Mouse (Mus musculus) forebrain, embryonic 14.5 days (tissue): ENCODE data around the gene Oas1a. TPM values are rescaled to one million over a fixed set of nuclear protein-coding genes. Genes with fewer than 3 reads are reported as not detected.
"Not testable (repeated sequence)": the region's sequence is repeated elsewhere in the genome, so short reads cannot be mapped to it uniquely, and the experiment has no call there.

ENCODE experiments used
- ATAC-seq: fragments of 200-750 bp; cut with Nextera tagmentation; 2 replicates; pipeline ENCODE4 v1.8.0; 2017; ENCODE audit warnings: mild to moderate bottlenecking, moderate library complexity
- DNase-seq: peaks from one replicate; pipeline ENCODE4 v3.0.0-alpha.2; 2015; ENCODE audit warnings: low spot score
- H3K27ac ChIP-seq: fragments of 300-500 bp; sonication (generic); 2 replicates; pipeline ENCODE4 v1.5.1; 2014; ENCODE audit warnings: low read depth, mild to moderate bottlenecking, control low read depth, low read length, moderate library complexity
- H3K27me3 ChIP-seq: fragments of 300-500 bp; sonication (generic); replicated peaks from 2 replicates; pipeline ENCODE4 v1.6.1; 2014; ENCODE audit warnings: low read length, control low read depth, mixed read lengths; ENCODE audit not compliant: control insufficient read depth, insufficient read depth
- H3K36me3 ChIP-seq: fragments of 300-500 bp; sonication (generic); 2 replicates; pipeline ENCODE4 v1.6.1; 2014; ENCODE audit warnings: low read length, control low read depth; ENCODE audit not compliant: control insufficient read depth, insufficient read depth
- H3K4me1 ChIP-seq: fragments of 300-500 bp; sonication (generic); 2 replicates; pipeline ENCODE4 v1.6.1; 2014; ENCODE audit warnings: antibody characterized with exemption, low read length, control low read depth; ENCODE audit not compliant: control insufficient read depth, insufficient read depth
- H3K4me2 ChIP-seq: fragments of 300-500 bp; sonication (generic); 2 replicates; pipeline ENCODE4 v1.6.1; 2014; ENCODE audit warnings: mild to moderate bottlenecking, control low read depth, low read length
- H3K4me3 ChIP-seq: fragments of 300-500 bp; sonication (generic); 2 replicates; pipeline ENCODE4 v1.5.1; 2014; ENCODE audit warnings: low read depth, low read length, control low read depth
- H3K9ac ChIP-seq: fragments of 300-500 bp; sonication (generic); 2 replicates; pipeline ENCODE4 v1.6.1; 2014; ENCODE audit warnings: mild to moderate bottlenecking, low read length, control low read depth, moderate library complexity
- H3K9me3 ChIP-seq: fragments of 300-500 bp; sonication (generic); replicated peaks from 2 replicates; pipeline ENCODE4 v1.6.1; 2016; ENCODE audit warnings: low read length, control low read depth, mixed read lengths; ENCODE audit not compliant: control insufficient read depth
- WGBS: fragments of 180-500 bp; shearing (Covaris S2); extraction: QIAGEN DNeasy Blood & Tissue Kit; methylation state at CpG from one replicate; pipeline ENCODE4 v1.1.7; 2014; 5-methylcytosine and 5-hydroxymethylcytosine counted together
- polyA plus RNA-seq: library from polyadenylated mRNA; unstranded; fragments of >200 nt; fragmentation: Nextera tagmentation; extraction: Ambion mirVana; gene quantifications from 2 replicates; pipeline ENCODE4 v1.2.1, GENCODE M21; 2014

Gene Oas1a
- polyA plus RNA-seq: 0.41 and 0.80 TPM in 2 replicates

- H3K27me3 ChIP-seq, ATAC-seq, H3K4me1 ChIP-seq, H3K9ac ChIP-seq, H3K4me3 ChIP-seq, H3K27ac ChIP-seq, H3K36me3 ChIP-seq, H3K4me2 ChIP-seq, DNase-seq, H3K9me3 ChIP-seq: not testable (repeated sequence)
- WGBS: 39% methylated on average over 8 of the region's 12 CpGs
Observed at GRCm38 (mm10) chr5:120906791-120907733, at the start of gene Oas1a. Gene Oas1a (minus strand): TSS chr5:120907521.

- Histone ChIP-seq H3K9ac (no peak overlapping the region), H3K9me3 (no peaks in the 10 kb centered on the region), H3K4me2 (no peak overlapping the region), H3K27me3 (no peaks in the 10 kb centered on the region), H3K36me3 (no peaks in the 10 kb centered on the region), H3K4me1 (no peaks in the 10 kb centered on the region), H3K4me3 (no peak overlapping the region), H3K27ac (no peak overlapping the region)
- WGBS: 15% methylated on average over 5 of the region's 5 CpGs
- DNase-seq: peak; percentile 68
- no peak for ATAC-seq
Observed at GRCm38 (mm10) chr5:120953974-120954373, 46.7 kb upstream of the Oas1a start.

- H3K4me2 ChIP-seq: no peak overlapping the region
- no peak overlapping the region for H3K9ac ChIP-seq
- H3K27me3 ChIP-seq: no peaks in the 10 kb centered on the region
- no peak overlapping the region for H3K27ac ChIP-seq
- 80% methylated on average over 10 of the region's 10 CpGs for WGBS
- H3K9me3 ChIP-seq: no peaks in the 10 kb centered on the region
- H3K4me3 ChIP-seq: no peak overlapping the region
- no peaks in the 10 kb centered on the region for H3K4me1 ChIP-seq
- DNase-seq: no peak
- ATAC-seq: no peak
- no peaks in the 10 kb centered on the region for H3K36me3 ChIP-seq
Observed at GRCm38 (mm10) chr5:120952242-120952770, 45.0 kb upstream of the Oas1a start.

- no peaks in the 10 kb centered on the region for H3K36me3 ChIP-seq
- DNase-seq: no peak
- 72% methylated on average over 10 of the region's 10 CpGs for WGBS
- no peaks in the 10 kb centered on the region for H3K9me3 ChIP-seq
- no peaks in the 10 kb centered on the region for H3K4me1 ChIP-seq
- H3K4me2 ChIP-seq: no peak overlapping the region
- no peak overlapping the region for H3K4me3 ChIP-seq
- no peaks in the 10 kb centered on the region for H3K27me3 ChIP-seq
- H3K27ac ChIP-seq: no peak overlapping the region
- no peak overlapping the region for H3K9ac ChIP-seq
- ATAC-seq: no peak
Observed at GRCm38 (mm10) chr5:120942076-120942475, 34.8 kb upstream of the Oas1a start.

- DNase-seq: peak; percentile 6
- Histone ChIP-seq H3K9ac (no peak overlapping the region), H3K4me3 (no peak overlapping the region), H3K9me3 (no peaks in the 10 kb centered on the region), H3K4me2 (no peak overlapping the region), H3K27ac (no peak overlapping the region), H3K27me3 (no peaks in the 10 kb centered on the region), H3K36me3 (no peaks in the 10 kb centered on the region), H3K4me1 (no peaks in the 10 kb centered on the region)
- WGBS: 48% methylated on average over 8 of the region's 8 CpGs
- ATAC-seq: no peak
Observed at GRCm38 (mm10) chr5:120938586-120938985, 31.3 kb upstream of the Oas1a start.

- 88% methylated on average over 4 of the region's 4 CpGs for WGBS
Observed at GRCm38 (mm10) chr5:120937841-120938240, 30.5 kb upstream of the Oas1a start.

GRCm38 (mm10) chr5:120933966-120934365, 26.6 kb upstream of the Oas1a start:
- H3K27ac ChIP-seq: no peak overlapping the region
- 15% methylated on average over 5 of the region's 5 CpGs for WGBS

More at GRCm38 (mm10) chr5:120937841-120938240, 30.5 kb upstream of the Oas1a start:
- DNase-seq: no peak
- Histone ChIP-seq H3K4me1 (no peaks in the 10 kb centered on the region), H3K27me3 (no peaks in the 10 kb centered on the region), H3K4me2 (no peak overlapping the region), H3K4me3 (no peak overlapping the region), H3K36me3 (no peaks in the 10 kb centered on the region), H3K27ac (no peak overlapping the region), H3K9ac (no peak overlapping the region), H3K9me3 (no peaks in the 10 kb centered on the region)
- no peak for ATAC-seq

GRCm38 (mm10) chr5:120927036-120927435, 19.7 kb upstream of the Oas1a start:
- no peak overlapping the region for H3K9ac ChIP-seq
- H3K27ac ChIP-seq: no peak overlapping the region
- no peaks in the 10 kb centered on the region for H3K36me3 ChIP-seq
- no peaks in the 10 kb centered on the region for H3K9me3 ChIP-seq
- DNase-seq (no peak), ATAC-seq (no peak)
- no peaks in the 10 kb centered on the region for H3K4me1 ChIP-seq
- H3K4me2 ChIP-seq: no peak overlapping the region
- H3K27me3 ChIP-seq: no peaks in the 10 kb centered on the region
- WGBS: 7% methylated on average over 1 of the region's 1 CpGs
- H3K4me3 ChIP-seq: no peak overlapping the region

More at GRCm38 (mm10) chr5:120933966-120934365, 26.6 kb upstream of the Oas1a start:
- Histone ChIP-seq H3K27me3 (no peaks in the 10 kb centered on the region), H3K9ac (no peak overlapping the region), H3K4me2 (no peak overlapping the region), H3K4me1 (no peaks in the 10 kb centered on the region), H3K4me3 (no peak overlapping the region), H3K36me3 (no peaks in the 10 kb centered on the region), H3K9me3 (no peaks in the 10 kb centered on the region)
- no peak for ATAC-seq
- DNase-seq: no peak

- not testable (repeated sequence) for DNase-seq, H3K4me3 ChIP-seq, H3K9ac ChIP-seq, H3K4me1 ChIP-seq, ATAC-seq, H3K27ac ChIP-seq, H3K36me3 ChIP-seq, H3K9me3 ChIP-seq, H3K27me3 ChIP-seq, H3K4me2 ChIP-seq
- WGBS: 80% methylated on average over 2 of the region's 2 CpGs
Observed at GRCm38 (mm10) chr5:120926311-120926710, 19.0 kb upstream of the Oas1a start.
